Mouse (Mus musculus): ENCODE data around the gene Letmd1.

DNA sequence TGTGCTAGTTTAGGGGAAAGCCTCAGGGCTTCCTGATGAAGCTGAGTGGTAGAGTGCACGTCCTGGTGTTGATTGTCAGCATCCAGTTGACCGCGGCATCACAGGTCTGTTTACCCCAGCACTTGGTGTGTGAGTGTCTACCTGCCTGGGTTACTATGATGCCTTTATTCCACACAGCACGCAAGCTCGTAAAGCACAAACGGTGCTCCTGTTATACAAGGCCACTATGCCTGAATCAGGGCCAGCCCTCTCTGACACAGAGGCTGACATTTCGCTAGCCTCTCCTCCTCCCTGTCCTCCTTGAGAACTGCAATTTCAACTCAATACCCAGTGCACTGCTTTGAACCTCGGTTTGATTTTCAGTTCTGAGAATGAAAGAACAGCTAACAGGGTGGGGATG lies 49.5 kb upstream of the Letmd1 start:
- TF ChIP-seq CTCF (IDR thresholded peaks at IDR 0.05; ENCODE audit: low read depth, low read length), result no peak
- TF ChIP-seq POLR2A (IDR thresholded peaks at IDR 0.05; ENCODE audit: insufficient read depth, low read length), result no peak
- no peak for TF ChIP-seq EP300 (IDR thresholded peaks at IDR 0.05; ENCODE audit: insufficient read depth, low read depth, low read length)

Data from ES-Bruce4 (cell line).